Mouse (Mus musculus) gastrocnemius, postnatal 25 days (tissue): ENCODE data around the gene Srgap1. TPM values are rescaled to one million over a fixed set of nuclear protein-coding genes. Genes with fewer than 3 reads are reported as not detected.
A peak's percentile ranks its signal among the peaks of the same experiment; 100 is the strongest.

Experiments used
- DNase-seq: peaks from one replicate; pipeline ENCODE4 v3.0.0; 2022
- total RNA-seq, 2 experiments: library from RNA; stranded (reverse); gene quantifications; 1 replicate in 1 of 2; 2 replicates in 1 of 2; pipeline ENCODE4 v1.2.3; 2021

The Srgap1 gene
- total RNA-seq, 2 experiments from 2014 or later: 1.4 to 1.7 TPM

DNA sequence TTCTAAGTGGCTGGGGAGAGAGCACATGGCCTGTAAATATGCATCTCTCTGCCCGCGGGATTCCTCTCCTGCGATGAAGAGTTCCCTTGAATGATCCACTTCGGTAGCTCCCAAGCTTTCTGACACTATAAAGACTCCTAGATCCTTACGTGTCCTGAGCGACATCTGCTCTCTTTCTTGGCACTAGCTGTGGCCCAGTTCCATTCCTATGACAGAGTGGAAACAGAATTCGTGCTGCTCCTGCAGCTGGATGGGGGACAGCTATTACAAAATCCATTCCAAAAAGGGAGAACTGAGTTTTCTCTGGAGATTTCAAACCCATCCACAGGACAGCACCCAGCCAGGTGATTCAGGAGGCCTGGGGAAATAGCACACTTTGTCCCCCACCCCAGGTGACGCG, 285.0 kb downstream of the Srgap1 start:
- DNase-seq: peak; percentile 20

DNA sequence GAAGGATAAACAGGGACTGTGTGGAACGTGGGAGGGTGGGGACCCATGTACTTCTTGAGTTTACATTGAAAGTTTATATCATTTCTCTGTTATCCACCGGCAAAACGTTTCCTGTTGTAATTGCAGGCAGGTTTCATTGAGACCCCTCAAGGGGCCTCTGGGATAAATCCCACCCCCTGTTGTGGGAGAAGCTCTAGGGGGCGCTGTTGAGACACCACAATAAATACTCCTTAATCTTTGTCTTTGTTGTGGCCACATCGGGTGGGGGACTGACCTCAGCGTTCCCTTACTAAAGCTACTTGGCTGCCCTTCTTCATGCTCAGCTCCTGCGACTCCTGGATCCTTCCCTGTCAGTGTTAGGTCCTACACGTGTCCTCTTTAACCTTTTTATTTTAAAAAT, 288.0 kb downstream of the Srgap1 start:
- no peak for DNase-seq

DNA sequence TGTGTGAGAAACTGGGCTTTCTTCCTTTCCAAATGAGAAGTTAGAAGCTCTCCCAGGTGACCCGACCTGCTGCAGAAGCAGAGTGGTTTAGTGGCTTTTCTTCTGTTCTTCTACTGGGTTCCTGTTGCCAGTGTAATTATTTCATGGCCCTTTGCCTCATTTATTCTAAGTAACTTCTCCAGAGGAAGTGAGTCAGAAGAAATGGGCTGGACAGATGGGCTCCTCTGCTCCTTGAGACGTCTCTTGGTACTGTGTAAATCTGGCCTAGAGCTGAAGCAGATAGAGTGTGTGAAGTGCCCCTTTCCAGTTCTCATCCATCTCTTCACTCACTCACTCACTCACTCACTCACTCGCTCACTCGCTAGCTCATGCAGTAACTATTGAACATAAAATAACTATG, 290.4 kb downstream of the Srgap1 start:
- no peak for DNase-seq

DNA sequence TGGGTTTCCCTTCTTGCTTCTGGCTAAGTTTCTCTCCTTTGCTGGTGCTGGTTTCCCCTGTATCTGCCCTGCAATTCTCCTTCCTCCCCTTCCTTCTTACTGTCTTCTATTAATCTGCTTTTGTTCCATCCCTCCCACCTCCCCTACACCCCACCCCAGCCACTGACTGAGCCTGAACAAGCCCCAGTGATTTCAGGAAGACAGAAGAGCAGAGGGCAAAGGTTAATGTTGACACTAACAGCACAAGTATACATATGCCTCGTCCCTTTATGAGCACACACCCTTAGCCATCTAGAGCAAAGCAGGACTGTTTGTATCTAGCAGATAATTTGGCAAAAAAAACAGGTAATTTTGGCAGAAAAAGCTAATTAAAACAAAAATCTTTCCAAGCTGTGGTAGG, 291.3 kb downstream of the Srgap1 start:
- DNase-seq: no peak

DNA sequence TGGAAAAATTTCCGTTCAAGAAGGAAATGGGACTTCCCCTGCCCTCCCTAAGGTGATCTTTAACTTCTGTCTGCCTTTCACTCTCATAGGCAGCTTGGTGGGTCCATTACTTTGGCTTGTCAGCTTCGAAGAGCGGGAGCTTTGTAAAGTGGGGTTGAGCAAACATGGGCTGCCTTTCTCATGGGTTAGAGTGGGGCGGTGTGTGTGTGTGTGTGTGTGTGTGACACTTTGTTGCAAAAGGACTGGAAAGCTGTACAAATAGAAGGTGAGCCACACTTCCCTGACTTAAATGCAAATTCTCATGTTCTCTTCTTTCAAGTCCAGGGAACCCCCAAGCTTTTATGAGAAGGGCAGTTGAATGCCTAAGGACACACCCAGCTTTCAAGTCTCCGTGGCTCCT, 292.9 kb downstream of the Srgap1 start:
- no peak for DNase-seq

DNA sequence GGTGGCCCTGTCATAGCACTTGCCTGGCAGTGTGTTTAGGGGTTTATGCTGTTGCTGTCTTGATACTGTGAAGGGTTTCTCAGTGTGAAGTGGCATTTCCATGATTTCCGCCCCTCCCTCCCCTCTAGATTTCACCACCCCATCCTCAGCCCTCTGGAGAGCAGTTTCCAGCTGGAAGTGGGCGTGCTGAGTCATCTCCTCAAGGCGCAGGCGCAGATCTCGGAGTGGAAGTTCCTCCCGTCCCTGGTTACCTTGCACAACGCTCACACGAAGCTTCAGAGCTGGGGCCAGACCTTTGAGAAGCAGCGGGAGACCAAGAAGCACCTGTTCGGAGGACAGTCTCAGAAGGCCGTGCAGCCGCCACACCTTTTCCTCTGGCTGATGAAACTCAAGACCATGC, 296.9 kb downstream of the Srgap1 start:
- no peak for DNase-seq

DNA sequence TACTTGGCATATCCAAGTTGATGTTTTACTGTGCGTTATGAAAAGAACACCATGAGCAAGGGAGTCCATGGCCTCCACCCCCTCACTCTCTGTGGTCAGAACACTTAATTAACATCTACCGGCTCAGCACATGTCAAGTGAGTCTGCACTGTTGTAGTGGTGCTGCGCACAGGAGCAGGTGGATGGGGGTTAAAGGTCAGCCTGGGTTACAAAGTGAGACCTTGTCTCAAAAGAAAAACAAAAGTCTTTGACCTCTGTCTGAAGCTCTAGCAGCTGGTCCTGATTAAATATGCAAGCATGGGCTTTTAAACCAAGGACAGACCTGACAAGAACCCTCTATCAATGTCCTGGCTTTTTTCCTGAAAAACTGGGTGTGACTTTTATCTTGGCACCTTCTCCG, 304.8 kb downstream of the Srgap1 start:
- DNase-seq: no peak

DNA sequence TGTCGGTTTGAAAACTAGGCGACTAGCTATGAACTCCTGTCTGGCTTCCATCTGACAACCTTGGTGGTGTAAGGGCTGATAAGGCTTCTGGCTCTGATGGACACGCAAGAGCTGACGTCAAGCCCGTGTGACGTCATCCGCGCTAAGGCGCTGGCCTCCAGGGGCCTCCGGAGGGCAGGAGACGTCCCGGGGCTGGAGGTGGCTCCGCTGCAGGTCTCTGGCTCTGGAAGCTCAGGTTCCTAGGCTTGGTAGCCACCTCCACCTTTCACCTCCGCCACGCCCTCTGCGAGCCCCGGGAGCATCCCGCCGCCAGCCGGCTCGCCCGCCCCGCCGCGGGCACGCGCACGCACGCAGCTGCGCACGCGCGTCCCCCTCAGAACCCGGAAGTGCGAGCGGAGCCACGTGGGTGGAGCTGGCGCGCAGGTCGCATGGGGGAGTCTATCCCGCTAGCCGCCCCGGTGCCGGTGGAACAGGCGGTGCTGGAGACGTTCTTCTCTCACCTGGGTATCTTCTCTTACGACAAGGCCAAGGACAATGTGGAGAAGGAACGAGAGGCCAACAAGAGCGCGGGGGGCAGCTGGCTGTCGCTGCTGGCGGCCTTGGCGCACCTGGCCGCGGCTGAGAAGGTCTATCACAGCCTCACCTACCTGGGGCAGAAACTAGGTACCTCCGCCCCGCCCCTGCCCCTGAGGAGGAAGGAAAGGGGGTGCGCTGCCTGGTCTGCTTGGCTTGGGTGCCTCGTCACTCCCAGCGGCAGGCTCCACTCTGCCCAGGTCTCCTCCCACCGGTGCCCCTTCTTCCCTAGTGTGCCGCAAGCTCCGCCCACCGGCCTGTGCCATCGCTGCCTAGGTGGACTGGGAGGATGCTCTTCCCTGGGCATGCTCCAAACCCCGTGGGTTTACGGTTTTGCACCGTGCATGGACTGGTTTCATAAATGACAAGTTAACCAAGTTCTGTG, 307.3 kb downstream of the Srgap1 start, which contains the start of gene BC048403:
BC048403 (plus strand) TSS at position 390 of the 958 bp plus-strand sequence.
- DNase-seq: peak; percentile 81

DNA sequence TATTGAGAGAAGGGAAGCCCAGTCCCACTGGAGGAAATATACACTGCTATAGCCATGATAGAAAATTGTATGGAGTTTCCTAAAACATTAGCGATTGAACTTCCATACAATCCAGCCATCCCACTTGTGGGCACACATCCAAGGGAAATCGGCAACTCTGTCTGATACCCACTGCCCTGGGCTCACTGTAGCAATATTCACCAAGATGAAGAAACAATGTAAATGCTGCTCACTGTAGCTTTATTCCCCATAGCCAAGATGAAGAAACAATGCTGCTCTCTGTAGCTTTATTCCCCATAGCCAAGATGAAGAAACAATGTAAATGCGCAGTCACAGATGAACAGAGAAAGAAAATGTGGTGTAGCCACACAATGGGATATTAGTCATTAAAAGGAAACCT, 309.9 kb downstream of the Srgap1 start:
- DNase-seq: no peak

DNA sequence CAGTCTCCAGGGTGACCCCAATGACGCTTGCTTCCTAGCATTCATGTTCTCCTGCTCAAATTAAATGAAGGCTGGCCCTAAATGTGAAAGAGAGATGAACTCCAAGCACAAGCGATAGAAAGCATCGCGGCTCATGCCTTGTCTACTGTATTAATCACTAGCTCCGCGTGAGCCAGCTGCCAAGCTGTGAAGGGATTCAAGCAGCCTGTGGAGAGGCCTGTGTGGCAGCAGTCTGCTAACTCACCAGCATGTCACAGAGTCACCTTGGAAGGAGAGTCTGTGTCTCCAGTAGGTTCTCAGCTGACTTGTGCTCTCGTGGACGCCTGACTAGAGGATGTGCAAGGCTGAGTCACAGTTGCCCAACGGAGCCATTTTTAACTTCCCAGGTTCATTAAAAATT, 314.6 kb downstream of the Srgap1 start:
- no peak for DNase-seq

DNA sequence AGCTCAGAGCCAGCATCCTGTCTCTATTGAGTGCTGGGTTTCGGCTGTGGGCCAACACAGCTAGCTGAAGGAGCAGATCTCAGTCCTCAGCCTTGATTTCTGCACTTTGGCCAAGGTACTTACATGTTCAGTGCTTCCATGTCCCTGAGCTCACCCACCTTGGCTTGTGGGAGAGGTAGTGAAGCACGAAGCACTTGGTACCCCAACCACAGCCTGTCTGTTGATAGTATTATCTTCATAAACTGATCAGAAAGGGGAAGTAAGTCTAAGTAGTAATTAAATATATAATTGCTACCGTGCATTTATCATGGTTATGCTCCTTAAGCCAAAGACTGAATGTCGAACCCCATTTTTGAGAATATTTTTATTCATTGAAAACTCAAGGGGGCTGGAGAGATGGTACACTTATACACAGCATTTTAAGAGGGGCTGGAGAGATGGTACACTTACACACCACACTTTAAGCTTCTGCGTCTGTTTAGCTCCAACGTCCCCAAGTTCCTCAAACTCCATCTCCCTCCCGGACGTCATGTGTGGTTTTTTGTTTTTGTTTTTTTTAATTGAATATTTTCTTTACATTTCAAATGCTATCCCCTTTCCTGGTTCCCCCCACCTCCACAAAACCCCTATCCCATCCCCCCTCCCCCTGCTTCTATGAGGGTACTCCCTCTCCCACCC, 315.9 kb downstream of the Srgap1 start:
- DNase-seq: no peak

Other genes starting within 250 kb of the Srgap1 start
- 10 to 100 TPM; 31.6 to 32.1 TPM for gene Rxylt1, start 50.1 kb upstream of the Srgap1 start, total RNA-seq